Comparison of ENCODE assay signal across 9 mouse cellular contexts in genomic region chr5:100919069-100919468, GRCm38 (mm10).
DNase-seq lines count a peak whose midpoint lies in the region; ATAC-seq lines count a peak whose summit lies in the region.
"Had no signal": no experiment of that assay in that cellular context is flagged by ENCODE, and none has a peak within 500 bp of the region (broad histone marks: within the 10 kb centered on the region; RNA-seq: fewer than 3 reads in every experiment).

No protein-coding gene starts in this region.

- peaks cover 19% of the 10 kb centered on the region for H3K27me3 ChIP-seq in kidney, embryonic 16.5 days (ENCODE audit: insufficient read depth, low read length)
- peaks cover 6% of the 10 kb centered on the region for H3K27me3 ChIP-seq in embryonic facial prominence, embryonic 14.5 days (replicated peaks; ENCODE audit: control insufficient read depth, insufficient read depth, low read length)
- peaks cover 14% of the 10 kb centered on the region for H3K27me3 ChIP-seq in forebrain, embryonic 13.5 days

- no peaks in the 10 kb centered on the region for H3K36me3 ChIP-seq in kidney, embryonic 16.5 days (ENCODE audit: insufficient read depth, low read length)
- no peaks in the 10 kb centered on the region for H3K36me3 ChIP-seq in embryonic facial prominence, embryonic 14.5 days (ENCODE audit: control insufficient read depth, insufficient read depth, low read length)
- H3K36me3 ChIP-seq in forebrain, embryonic 13.5 days (ENCODE audit: poor library complexity, severe bottlenecking): no peaks in the 10 kb centered on the region

- no peaks in the 10 kb centered on the region for H3K9me3 ChIP-seq in kidney, embryonic 16.5 days (ENCODE audit: low read length)
- no peaks in the 10 kb centered on the region for H3K9me3 ChIP-seq in embryonic facial prominence, embryonic 14.5 days (ENCODE audit: control insufficient read depth, low read length)
- H3K9me3 ChIP-seq in forebrain, embryonic 13.5 days (replicated peaks): no peaks in the 10 kb centered on the region

- WGBS in kidney, embryonic 16.5 days: 20% methylated on average over 9 of the region's 9 CpGs
- 15% methylated on average over 9 of the region's 9 CpGs for WGBS in embryonic facial prominence, embryonic 14.5 days
- WGBS in large intestine, adult 2 months: 15% methylated on average over 9 of the region's 9 CpGs
- WGBS in forebrain, embryonic 13.5 days: 19% methylated on average over 9 of the region's 9 CpGs

- ATAC-seq in kidney, embryonic 16.5 days (ENCODE audit: low FRiP score, low TSS enrichment): no peak
- peak; percentile 39 for ATAC-seq in CD4-positive, CD25-positive, alpha-beta regulatory T cell, adult 4 months
- ATAC-seq in embryonic facial prominence, embryonic 14.5 days (ENCODE audit: low read depth): 0 out of 2 replicates have a peak, but pooled peaks have one; percentile 55
- ATAC-seq in forebrain, embryonic 13.5 days: no peak

- no peak overlapping the region for H3K4me2 ChIP-seq in kidney, embryonic 16.5 days (replicated peaks; ENCODE audit: low read depth, low read length)
- no peak overlapping the region for H3K4me2 ChIP-seq in embryonic facial prominence, embryonic 14.5 days (ENCODE audit: low read depth, low read length)
- H3K4me2 ChIP-seq in forebrain, embryonic 13.5 days: no peak overlapping the region

- H3K27ac ChIP-seq in kidney, embryonic 16.5 days (ENCODE audit: low read length): no peak overlapping the region
- H3K27ac ChIP-seq in embryonic facial prominence, embryonic 14.5 days (replicated peaks; ENCODE audit: low read depth, low read length): no peak overlapping the region
- H3K27ac ChIP-seq in forebrain, embryonic 13.5 days: no peak overlapping the region

- H3K4me1 ChIP-seq in kidney, embryonic 16.5 days (ENCODE audit: insufficient read depth, low read length): no peaks in the 10 kb centered on the region
- H3K4me1 ChIP-seq in embryonic facial prominence, embryonic 14.5 days (ENCODE audit: control insufficient read depth, insufficient read depth, low read length): no peaks in the 10 kb centered on the region
- H3K4me1 ChIP-seq in forebrain, embryonic 13.5 days: no peaks in the 10 kb centered on the region

- no peak overlapping the region for H3K9ac ChIP-seq in kidney, embryonic 16.5 days (replicated peaks; ENCODE audit: low read length)
- H3K9ac ChIP-seq in embryonic facial prominence, embryonic 14.5 days (ENCODE audit: low read depth, low read length): no peak overlapping the region
- H3K9ac ChIP-seq in forebrain, embryonic 13.5 days: no peak overlapping the region

- peak; percentile 32 to 53 for DNase-seq in kidney, adult 8-10 months
- peak; percentile 80 for DNase-seq in adipocyte (ENCODE audit: low spot score)
- DNase-seq in embryonic facial prominence, embryonic 14.5 days (ENCODE audit: low spot score): peak; percentile 72
- peak; percentile 52 for DNase-seq in large intestine, adult 2 months (ENCODE audit: low read depth, low spot score)
- DNase-seq in natural killer cell, adult 2 months (ENCODE audit: low spot score in 2 of 2): peak; percentile 30 to 54

- no peak overlapping the region for H3K4me3 ChIP-seq in kidney, embryonic 16.5 days (ENCODE audit: low read length)
- H3K4me3 ChIP-seq in embryonic facial prominence, embryonic 14.5 days (ENCODE audit: low read depth, low read length): no peak overlapping the region
- H3K4me3 ChIP-seq in forebrain, embryonic 13.5 days: no peak overlapping the region
- H3K4me3 ChIP-seq: erythroblast, embryonic 14.5 days had no signal

Comparison
In these comparisons a context has a peak if more than half of its experiments do, and no peak if none do; other contexts are left out.
1. ATAC-seq: peak in CD4-positive, CD25-positive, alpha-beta regulatory T cell, adult 4 months (single experiment) and embryonic facial prominence, embryonic 14.5 days (single experiment); none in kidney, embryonic 16.5 days (single experiment) and forebrain, embryonic 13.5 days (single experiment).
2. Peak in every context shown above with its lines, with median percentiles within 50 percentile points of each other: DNase-seq.